Mouse (Mus musculus) lung, adult 2 months (tissue): ENCODE data around the gene Rsl1d1. TPM values are rescaled to one million over a fixed set of nuclear protein-coding genes. Genes with fewer than 3 reads are reported as not detected.

ENCODE experiments used
- DNase-seq: peaks from one replicate; pipeline ENCODE4 v3.0.0; 2022
- H3K4me1 ChIP-seq: fragments of 200-500 bp; 2 replicates; pipeline ENCODE4 v1.6.1; 2011; ENCODE audit warnings: low read length; ENCODE audit not compliant: control insufficient read depth, insufficient read depth
- H3K4me3 ChIP-seq: fragments of 200-500 bp; replicated peaks from 2 replicates; pipeline ENCODE3; 2011; ENCODE audit warnings: low read depth, mild to moderate bottlenecking, control low read depth, low read length; ENCODE audit errors: extremely low read depth
- CTCF ChIP-seq: fragments of 200-500 bp; IDR thresholded peaks from 2 replicates; pipeline ENCODE4 v1.5.1; 2011; ENCODE audit warnings: mild to moderate bottlenecking, low read length, control low read depth; ENCODE audit not compliant: insufficient read depth
- POLR2A ChIP-seq: fragments of 200-500 bp; IDR thresholded peaks from 2 replicates; pipeline ENCODE4 v1.6.1; 2011; ENCODE audit warnings: low read depth, mild to moderate bottlenecking, control low read depth, low read length, borderline replicate concordance; ENCODE audit errors: extremely low read depth
- WGBS: fragments of 180-500 bp; shearing (Covaris S2); methylation state at CpG from one replicate; pipeline ENCODE4 v1.1.7; 2018; 5-methylcytosine and 5-hydroxymethylcytosine counted together
- polyA plus RNA-seq: library from polyadenylated mRNA; depleted of rRNA; stranded (reverse); fragments of >200 nt; gene quantifications from 2 replicates; pipeline ENCODE4 v1.2.3, GENCODE M21; 2012; rRNA removed

The Rsl1d1 gene
- polyA plus RNA-seq = 3.7 and 6.0 TPM in 2 replicates

DNA sequence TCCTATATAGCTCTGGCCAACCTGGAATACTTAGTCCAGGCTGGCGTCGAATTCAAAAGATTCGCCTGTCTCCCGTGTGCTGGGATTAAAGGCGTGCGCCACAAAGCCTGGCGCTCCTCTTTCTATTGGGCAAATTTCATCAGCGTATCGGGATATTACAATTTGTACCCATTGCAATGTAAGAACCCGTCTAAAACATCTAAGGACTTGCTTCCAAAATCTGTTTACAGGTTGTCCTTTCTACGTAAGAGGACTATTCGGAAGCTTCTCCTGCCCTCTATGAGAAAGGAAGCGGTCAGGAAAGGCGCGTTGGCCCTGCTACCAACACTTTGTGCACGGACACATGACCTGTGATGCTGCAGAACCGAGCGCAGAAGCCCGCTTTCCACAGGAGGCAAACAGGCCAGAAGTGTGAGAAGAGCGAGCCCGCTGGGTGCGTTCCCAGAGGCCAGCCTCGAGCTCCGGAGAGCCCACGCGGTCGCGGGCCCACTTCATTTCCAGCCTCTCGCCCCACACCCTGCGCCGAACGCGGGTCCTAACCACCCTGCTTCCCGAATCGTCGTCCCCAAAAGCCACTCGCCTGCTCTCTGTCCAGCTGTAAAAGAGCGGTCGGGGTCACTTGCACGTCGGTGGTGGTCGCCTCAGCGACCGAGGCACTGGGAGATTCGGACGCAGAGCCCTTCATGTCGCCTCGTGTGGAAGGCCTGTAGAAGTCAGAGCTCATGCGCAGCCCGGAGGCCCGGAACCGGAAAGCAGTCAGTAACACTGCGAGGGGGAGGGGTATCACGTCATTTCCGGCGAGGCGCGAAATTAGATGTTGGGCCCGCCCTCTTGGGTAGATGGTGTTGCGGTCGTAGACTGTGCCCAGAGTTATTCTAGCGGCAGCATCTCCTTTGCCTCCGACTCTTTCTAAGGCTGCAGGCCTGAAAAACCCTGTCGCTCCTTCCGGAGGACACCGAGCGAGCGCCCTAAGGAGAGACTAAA lies at the start of gene Rsl1d1:
Gene Rsl1d1, minus strand, starts transcription at position 761 of the 984 bp plus-strand sequence.
- peaks cover 9% of the 10 kb centered on the region for H3K4me1 ChIP-seq
- TF ChIP-seq CTCF (no peak), POLR2A (peak; percentile 62; the same call in 1 of the 2 replicates)
- peak within 1 kb of the TSS; percentile 99 for H3K4me3 ChIP-seq
- peak; percentile 88 for DNase-seq
- WGBS = under 1% methylated on average over 68 of the region's 68 CpGs

DNA sequence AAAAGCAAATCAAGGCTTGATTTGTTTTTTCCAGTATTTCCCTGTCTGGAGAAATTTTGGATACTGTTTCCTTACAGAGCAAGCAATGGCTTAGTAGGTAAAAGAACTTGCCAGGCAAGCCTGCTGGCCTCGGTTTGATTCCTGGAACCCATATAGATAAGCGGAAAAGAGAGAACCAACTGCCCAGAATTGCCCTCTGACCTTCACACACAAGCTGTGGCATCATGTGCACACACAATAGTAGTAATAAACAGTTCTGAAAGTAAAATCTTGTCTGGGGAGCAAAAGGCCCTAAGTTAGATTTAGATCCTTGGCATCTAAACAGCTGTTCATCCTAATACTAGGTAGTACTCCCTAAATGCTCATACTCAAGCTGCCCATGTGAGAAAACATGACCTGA lies 44.7 kb upstream of the Rsl1d1 start:
- Histone ChIP-seq H3K4me1 (peaks cover 5% of the 10 kb centered on the region), H3K4me3 (no peak overlapping the region)
- TF ChIP-seq POLR2A (no peak), CTCF (no peak)
- 51% methylated on average over 2 of the region's 2 CpGs for WGBS
- no peak for DNase-seq

- Histone ChIP-seq H3K4me3 (no peak overlapping the region), H3K4me1 (no peaks in the 10 kb centered on the region; the same call in 1 of the 2 replicates)
- DNase-seq = no peak
- WGBS = 65% methylated on average over 9 of the region's 9 CpGs
- TF ChIP-seq POLR2A (no peak), CTCF (no peak)
Measured at GRCm38 (mm10) chr16:11245767-11246166, 42.6 kb upstream of the Rsl1d1 start.

GRCm38 (mm10) chr16:11242401-11242800 lies 39.3 kb upstream of the Rsl1d1 start:
- TF ChIP-seq CTCF (no peak), POLR2A (no peak)
- no peak for DNase-seq
- H3K4me1 ChIP-seq = no peaks in the 10 kb centered on the region

GRCm38 (mm10) chr16:11217801-11218200 lies 14.7 kb upstream of the Rsl1d1 start:
- TF ChIP-seq CTCF = no peak
- Histone ChIP-seq H3K4me1 (no peaks in the 10 kb centered on the region), H3K4me3 (no peak overlapping the region)
- no peak for DNase-seq
- 81% methylated on average over 3 of the region's 3 CpGs for WGBS

More at GRCm38 (mm10) chr16:11242401-11242800, 39.3 kb upstream of the Rsl1d1 start:
- no peak overlapping the region for H3K4me3 ChIP-seq
- WGBS = 73% methylated on average over 1 of the region's 1 CpGs

DNA sequence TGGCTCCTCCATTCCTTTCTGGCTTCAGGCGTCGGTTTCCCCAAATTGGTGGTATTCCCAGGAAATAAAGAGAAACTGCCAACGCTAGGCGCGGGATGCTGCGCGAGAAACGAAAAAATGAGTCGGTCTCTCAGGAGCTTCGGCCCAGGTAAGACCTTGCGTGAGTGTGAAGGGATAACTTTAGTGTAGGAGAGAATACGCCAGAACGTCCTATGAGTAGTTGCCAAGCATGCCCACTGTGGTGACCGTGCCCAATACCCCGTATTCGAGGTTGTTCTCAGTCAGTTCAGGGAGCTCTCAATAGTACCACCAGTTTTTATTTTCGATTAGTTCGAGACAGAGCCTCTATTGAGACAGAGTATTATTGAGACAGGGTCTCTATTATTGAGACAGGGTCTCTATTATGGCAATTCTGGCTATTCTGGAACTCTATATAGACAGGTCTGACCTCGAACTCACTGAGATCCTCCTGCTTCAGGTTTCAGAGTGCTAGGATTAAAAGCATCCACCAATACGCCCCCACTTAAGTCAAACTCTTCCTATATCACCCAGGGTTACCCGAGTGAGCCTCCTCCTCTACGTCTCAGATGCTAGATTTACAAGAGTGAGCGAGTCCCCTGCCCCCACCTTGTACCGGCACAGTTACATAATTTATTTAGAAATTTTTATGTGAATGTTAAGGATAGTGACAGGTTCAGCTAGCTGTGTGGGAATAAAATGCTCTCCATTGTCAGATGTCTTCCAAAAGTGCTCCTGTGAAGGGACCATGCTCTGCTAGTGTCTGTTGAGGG lies 664 bp upstream of the Rsl1d1 start:
- H3K4me1 ChIP-seq = peaks cover 9% of the 10 kb centered on the region
- 4% methylated on average over 24 of the region's 24 CpGs for WGBS
- H3K4me3 ChIP-seq = peak overlapping the region; percentile 99
- DNase-seq = no peak
- TF ChIP-seq POLR2A (no peak), CTCF (no peak)

DNA sequence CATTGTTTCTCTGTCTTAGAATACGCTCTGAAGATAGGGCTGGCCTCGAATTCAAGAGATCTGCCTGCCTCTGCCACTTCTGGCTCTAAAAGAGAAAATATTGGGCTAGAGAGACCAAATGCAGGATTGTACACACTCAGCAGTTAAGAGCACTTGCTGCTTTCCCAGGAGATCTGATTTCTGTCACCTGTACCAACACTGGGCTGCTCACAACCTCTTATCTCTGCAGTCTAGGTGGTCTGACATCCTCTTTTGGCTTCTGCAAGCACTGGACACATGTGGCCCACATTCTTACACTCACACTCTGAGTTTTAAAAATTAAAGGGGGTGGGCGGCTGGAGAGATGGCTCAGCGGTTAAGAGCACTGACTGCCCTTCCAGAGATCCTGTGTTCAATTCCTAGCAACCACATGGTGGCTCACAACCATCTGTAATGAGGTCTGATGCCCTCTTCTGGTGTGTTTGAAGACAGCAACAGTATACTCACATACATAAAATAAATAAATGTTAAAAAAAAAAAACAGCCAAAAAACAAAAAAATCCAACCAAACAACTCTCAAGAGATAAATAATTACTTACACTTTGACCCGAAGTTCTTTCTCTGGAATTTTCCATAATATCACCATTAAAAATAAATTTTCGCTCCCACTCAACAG lies 1.3 kb downstream of the Rsl1d1 start:
- 62% methylated on average over 6 of the region's 6 CpGs for WGBS
- Histone ChIP-seq H3K4me3 (no peak overlapping the region), H3K4me1 (peaks cover 9% of the 10 kb centered on the region)
- no peak for DNase-seq
- no peak for TF ChIP-seq POLR2A
- no peak for TF ChIP-seq CTCF

DNA sequence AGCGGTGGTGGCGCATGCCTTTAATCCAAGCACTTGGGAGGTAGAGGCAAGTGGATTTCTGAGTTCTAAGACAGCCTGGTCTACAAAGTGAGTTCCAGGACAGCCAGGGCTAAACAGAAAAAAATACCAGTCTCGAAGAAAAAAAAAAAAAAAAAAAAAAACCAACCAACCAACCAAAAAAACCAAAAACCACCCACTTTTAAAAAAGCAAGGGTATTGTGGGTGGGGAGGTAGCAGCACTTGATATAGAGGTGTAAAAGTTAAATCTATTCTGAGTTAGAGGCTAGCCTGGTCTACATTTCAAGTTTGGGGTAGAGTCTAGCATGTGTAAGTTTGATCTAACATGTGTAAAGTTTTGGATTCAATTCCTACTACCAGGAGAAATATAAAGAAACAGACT lies 2.9 kb downstream of the Rsl1d1 start:
- TF ChIP-seq CTCF = no peak
- Histone ChIP-seq H3K4me3 (no peak overlapping the region), H3K4me1 (peaks cover 9% of the 10 kb centered on the region)
- DNase-seq = no peak
- 92% methylated on average over 3 of the region's 3 CpGs for WGBS

DNA sequence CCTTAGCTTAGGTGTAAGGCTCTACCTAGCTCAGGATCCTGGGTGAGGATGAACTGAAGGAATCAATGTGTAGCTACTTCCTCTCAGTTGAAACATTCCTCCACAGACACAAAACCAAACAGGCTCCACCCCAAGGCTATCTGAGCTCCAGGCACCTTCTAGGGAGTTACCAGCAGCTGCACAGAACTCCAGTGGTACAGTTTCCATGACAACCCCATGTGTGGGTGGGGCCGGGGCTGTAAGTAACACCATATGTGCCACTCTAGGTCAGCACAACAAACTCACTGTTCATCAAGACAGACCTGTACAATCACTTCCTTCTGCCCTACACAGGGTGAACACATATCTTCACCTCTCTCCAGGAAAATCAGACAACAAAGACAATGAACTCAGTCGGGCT lies 4.7 kb downstream of the Rsl1d1 start:
- DNase-seq = no peak
- no peak overlapping the region for H3K4me3 ChIP-seq
- no peak for TF ChIP-seq CTCF
- TF ChIP-seq POLR2A = no peak
- peaks cover 4% of the 10 kb centered on the region; the same call in 1 of the 2 replicates for H3K4me1 ChIP-seq
- 71% methylated on average over 2 of the region's 2 CpGs for WGBS

GRCm38 (mm10) chr16:11197052-11197451 lies 6.1 kb downstream of the Rsl1d1 start:
- no peak overlapping the region for H3K4me3 ChIP-seq
- no peak for DNase-seq
- TF ChIP-seq CTCF = no peak
- TF ChIP-seq POLR2A = no peak
- peaks cover 2% of the 10 kb centered on the region; the same call in 1 of the 2 replicates for H3K4me1 ChIP-seq
- 77% methylated on average over 4 of the region's 4 CpGs for WGBS
